Mouse (Mus musculus) limb, embryonic 11.5 days (tissue): ENCODE results near the gene Yars. TPM values are rescaled to one million over a fixed set of nuclear protein-coding genes. Genes with fewer than 3 reads are reported as not detected.
"Not testable (repeated sequence)": the region's sequence is repeated elsewhere in the genome, so short reads cannot be mapped to it uniquely, and the experiment has no call there.

Experiments
- ATAC-seq: fragments of 200-750 bp; cut with Nextera tagmentation; 2 replicates; pipeline ENCODE4 v1.8.0; 2017; ENCODE audit warnings: low read depth; ENCODE audit not compliant: insufficient number of reproducible peaks, low FRiP score, low TSS enrichment
- DNase-seq: peaks from one replicate; pipeline ENCODE4 v3.0.0-alpha.2; 2015; ENCODE audit warnings: low spot score
- H3K27ac ChIP-seq: fragments of 300-500 bp; sonication (generic); replicated peaks from 2 replicates; pipeline ENCODE4 v1.5.1; 2014; ENCODE audit warnings: low read depth, mild to moderate bottlenecking, low read length
- H3K27me3 ChIP-seq: fragments of 300-500 bp; sonication (generic); 2 replicates; pipeline ENCODE4 v1.6.1; 2014; ENCODE audit warnings: mild to moderate bottlenecking, low read length, mixed read lengths; ENCODE audit not compliant: control insufficient read depth, insufficient read depth
- H3K36me3 ChIP-seq: fragments of 300-500 bp; sonication (generic); 2 replicates; pipeline ENCODE4 v1.6.1; 2014; ENCODE audit warnings: mild to moderate bottlenecking, low read length, moderate library complexity, mixed read lengths; ENCODE audit not compliant: control insufficient read depth, insufficient read depth
- H3K4me1 ChIP-seq: fragments of 300-500 bp; sonication (generic); 2 replicates; pipeline ENCODE4 v1.6.1; 2014; ENCODE audit warnings: low read length, mixed read lengths; ENCODE audit not compliant: control insufficient read depth, insufficient read depth
- H3K4me2 ChIP-seq: fragments of 300-500 bp; sonication (generic); 2 replicates; pipeline ENCODE4 v1.6.1; 2014; ENCODE audit warnings: low read depth, mild to moderate bottlenecking, moderate library complexity; ENCODE audit not compliant: severe bottlenecking
- H3K4me3 ChIP-seq: fragments of 300-500 bp; sonication (generic); 2 replicates; pipeline ENCODE4 v1.5.1; 2014; ENCODE audit warnings: low read depth, low read length
- H3K9ac ChIP-seq: fragments of 300-500 bp; sonication (generic); 2 replicates; pipeline ENCODE4 v1.6.1; 2014; ENCODE audit warnings: mild to moderate bottlenecking, low read length
- H3K9me3 ChIP-seq: fragments of 300-500 bp; sonication (generic); 2 replicates; pipeline ENCODE4 v1.6.1; 2016; ENCODE audit warnings: low read length; ENCODE audit not compliant: control insufficient read depth
- WGBS: fragments of 180-500 bp; shearing (Covaris S2); extraction: QIAGEN DNeasy Blood & Tissue Kit; methylation state at CpG from one replicate; pipeline ENCODE4 v1.1.7; 2014; 5-methylcytosine and 5-hydroxymethylcytosine counted together
- polyA plus RNA-seq: library from polyadenylated mRNA; unstranded; fragments of >200 nt; fragmentation: Nextera tagmentation; extraction: Ambion mirVana; gene quantifications from 2 replicates; pipeline ENCODE4 v1.2.1, GENCODE M21; 2014

The Yars gene
- polyA plus RNA-seq, 1 experiment from 2014 or later: 84.8 TPM

GRCm38 (mm10) chr4:129197514-129197913 is 8.0 kb downstream of the Yars start:
- Histone ChIP-seq H3K4me3 (no peak overlapping the region), H3K27ac (no peak overlapping the region), H3K27me3 (no peaks in the 10 kb centered on the region), H3K36me3 (peaks cover 11% of the 10 kb centered on the region; the same call in 1 of the 2 replicates), H3K9me3 (no peaks in the 10 kb centered on the region), H3K4me2 (no peak overlapping the region), H3K4me1 (no peaks in the 10 kb centered on the region), H3K9ac (no peak overlapping the region)
- DNase-seq (no peak), ATAC-seq (no peak)
- 96% methylated on average over 6 of the region's 6 CpGs for WGBS

GRCm38 (mm10) chr4:129204655-129205054 is 15.1 kb downstream of the Yars start:
- Histone ChIP-seq H3K27me3 (no peaks in the 10 kb centered on the region), H3K4me3 (no peak overlapping the region), H3K36me3 (peaks cover 28% of the 10 kb centered on the region), H3K4me1 (no peaks in the 10 kb centered on the region), H3K27ac (no peak overlapping the region), H3K4me2 (no peak overlapping the region), H3K9ac (no peak overlapping the region), H3K9me3 (no peaks in the 10 kb centered on the region)
- ATAC-seq: no peak
- 93% methylated on average over 10 of the region's 10 CpGs for WGBS
- DNase-seq: no peak

DNA sequence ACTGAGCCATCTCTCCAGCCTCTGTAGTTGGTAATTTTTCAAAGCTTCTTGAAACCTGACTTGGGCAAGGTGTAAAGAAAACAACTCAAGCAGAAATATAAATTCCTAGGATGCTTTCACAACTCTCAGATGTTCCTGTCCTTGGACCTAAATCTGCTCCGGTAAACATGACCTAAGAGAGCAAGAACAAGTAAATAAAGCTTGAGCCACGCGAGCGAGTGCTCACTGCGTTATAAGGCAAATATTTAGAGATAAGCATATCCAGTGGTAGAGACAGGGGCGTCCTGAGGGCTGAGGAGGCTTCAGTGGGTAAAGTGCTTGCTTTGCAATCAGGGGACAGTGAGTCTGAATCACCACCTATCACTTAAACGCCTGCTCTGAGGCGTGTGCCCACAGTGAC is 17.2 kb downstream of the Yars start:
- peaks cover 38% of the 10 kb centered on the region for H3K36me3 ChIP-seq
- 93% methylated on average over 8 of the region's 8 CpGs for WGBS

DNA sequence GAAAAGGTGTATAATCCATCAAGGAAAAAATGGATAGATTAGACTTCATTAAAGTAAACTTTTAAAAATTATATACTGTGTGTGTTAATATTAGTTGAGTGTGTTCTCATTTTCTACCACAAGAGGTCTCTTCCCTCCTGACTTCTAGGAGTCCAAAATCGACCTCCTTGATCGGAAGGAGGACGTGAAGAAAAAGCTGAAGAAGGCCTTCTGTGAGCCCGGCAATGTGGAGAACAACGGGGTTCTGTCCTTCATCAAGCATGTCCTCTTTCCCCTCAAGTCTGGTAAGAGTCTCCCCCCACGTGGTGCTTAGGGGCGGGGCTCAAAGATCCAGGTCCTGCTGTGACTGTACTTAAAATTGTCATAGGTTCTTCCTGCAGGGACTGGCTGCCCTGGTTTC is 19.9 kb downstream of the Yars start:
- Histone ChIP-seq H3K9me3 (no peaks in the 10 kb centered on the region), H3K4me1 (no peaks in the 10 kb centered on the region), H3K4me3 (no peak overlapping the region), H3K9ac (no peak overlapping the region), H3K4me2 (no peak overlapping the region), H3K27ac (no peak overlapping the region), H3K36me3 (peaks cover 43% of the 10 kb centered on the region), H3K27me3 (no peaks in the 10 kb centered on the region)
- ATAC-seq (no peak), DNase-seq (peak; percentile 25)
- WGBS: 74% methylated on average over 7 of the region's 7 CpGs

More for the DNA sequence above, 17.2 kb downstream of the Yars start:
- Histone ChIP-seq H3K4me2 (no peak overlapping the region), H3K9me3 (no peaks in the 10 kb centered on the region), H3K4me1 (no peaks in the 10 kb centered on the region), H3K4me3 (no peak overlapping the region), H3K27me3 (no peaks in the 10 kb centered on the region), H3K27ac (no peak overlapping the region), H3K9ac (no peak overlapping the region)
- no peak for ATAC-seq
- DNase-seq: no peak

- Histone ChIP-seq H3K9me3 (no peaks in the 10 kb centered on the region), H3K27me3 (no peaks in the 10 kb centered on the region), H3K4me3 (no peak overlapping the region), H3K27ac (no peak overlapping the region), H3K9ac (no peak overlapping the region), H3K4me1 (no peaks in the 10 kb centered on the region), H3K4me2 (no peak overlapping the region), H3K36me3 (peaks cover 43% of the 10 kb centered on the region)
- 88% methylated on average over 4 of the region's 4 CpGs for WGBS
- DNase-seq (no peak), ATAC-seq (no peak)
Measured at GRCm38 (mm10) chr4:129211461-129211860, 21.9 kb downstream of the Yars start.

DNA sequence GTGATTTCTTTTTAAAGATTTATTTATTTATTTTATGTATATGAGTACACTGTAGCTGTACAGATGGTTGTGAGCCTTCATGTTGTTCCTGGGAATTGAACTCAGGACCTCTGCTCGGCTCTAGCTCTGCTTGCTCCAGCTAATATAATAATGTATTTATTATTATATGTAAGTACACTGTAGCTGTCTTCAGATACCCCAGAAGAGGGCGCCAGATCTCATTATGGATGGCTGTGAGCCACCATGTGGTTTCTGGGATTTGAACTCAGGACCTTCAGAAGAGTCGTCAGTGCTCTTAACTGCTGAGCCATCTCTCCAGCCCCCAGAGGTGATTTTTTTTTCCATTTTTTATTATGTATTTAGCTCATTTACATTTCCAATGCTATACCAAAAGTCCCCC is 22.9 kb downstream of the Yars start:
- not testable (repeated sequence) for H3K9me3 ChIP-seq, H3K4me2 ChIP-seq, ATAC-seq, H3K27ac ChIP-seq, DNase-seq, H3K4me3 ChIP-seq, H3K9ac ChIP-seq, H3K27me3 ChIP-seq, H3K4me1 ChIP-seq
- peaks cover 47% of the 10 kb centered on the region for H3K36me3 ChIP-seq
- WGBS: 81% methylated on average over 3 of the region's 3 CpGs

- H3K9me3 ChIP-seq: no peaks in the 10 kb centered on the region
- H3K4me2 ChIP-seq: no peak overlapping the region
- peaks cover 31% of the 10 kb centered on the region for H3K36me3 ChIP-seq
- H3K27ac ChIP-seq: no peak overlapping the region; the same call in 1 of the 2 replicates
- DNase-seq: no peak
- no peak overlapping the region for H3K9ac ChIP-seq
- peaks cover 13% of the 10 kb centered on the region for H3K4me1 ChIP-seq
- 57% methylated on average over 7 of the region's 7 CpGs for WGBS
- no peaks in the 10 kb centered on the region for H3K27me3 ChIP-seq
- no peak overlapping the region for H3K4me3 ChIP-seq
- ATAC-seq: no peak
Measured at GRCm38 (mm10) chr4:129218569-129219175, 29.1 kb downstream of the Yars start.

DNA sequence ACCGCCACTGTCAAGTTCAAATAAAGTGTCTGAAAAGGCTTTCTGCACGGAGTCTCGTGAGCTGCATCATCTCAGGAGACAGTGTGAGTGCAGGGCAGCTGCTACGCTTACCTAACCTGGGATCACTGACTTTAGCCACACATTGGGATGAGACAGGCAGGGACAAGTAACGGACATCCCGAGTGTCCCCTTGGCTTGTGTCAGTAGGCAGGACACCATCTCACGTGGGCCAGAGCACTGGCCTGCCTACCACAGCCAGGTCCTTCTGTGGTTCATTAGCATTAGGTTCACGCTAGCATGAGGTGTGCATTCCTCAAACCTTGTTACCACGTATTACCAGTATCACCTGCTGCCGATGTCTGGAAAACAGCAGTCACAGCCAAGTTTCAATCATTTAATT is 29.6 kb downstream of the Yars start:
- no peak for DNase-seq
- H3K9ac ChIP-seq: no peak overlapping the region
- H3K9me3 ChIP-seq: no peaks in the 10 kb centered on the region
- H3K4me3 ChIP-seq: no peak overlapping the region
- no peak overlapping the region for H3K27ac ChIP-seq
- no peaks in the 10 kb centered on the region; the same call in 1 of the 2 replicates for H3K27me3 ChIP-seq
- peaks cover 18% of the 10 kb centered on the region for H3K4me1 ChIP-seq
- H3K36me3 ChIP-seq: peaks cover 26% of the 10 kb centered on the region
- H3K4me2 ChIP-seq: no peak overlapping the region
- WGBS: 74% methylated on average over 10 of the region's 10 CpGs
- ATAC-seq: no peak
